Mouse (Mus musculus): ENCODE results near the gene Cdc42se2. TPM values are rescaled to one million over a fixed set of nuclear protein-coding genes. Genes with fewer than 3 reads are reported as not detected.

Cdc42se2 gene
- polyA plus RNA-seq, 1 experiment from 2014 or later = 245 TPM

GRCm38 (mm10) chr11:54774282-54775078 is 13.0 kb downstream of the Cdc42se2 start:
- Histone ChIP-seq H3K27me3 (ENCODE audit: control insufficient read depth, insufficient read depth, low read length) (no peaks in the 10 kb centered on the region), H3K4me3 (ENCODE audit: low read depth, low read length) (no peak overlapping the region), H3K9me3 (ENCODE audit: control insufficient read depth, low read length) (no peaks in the 10 kb centered on the region), H3K36me3 (ENCODE audit: control insufficient read depth, insufficient read depth, low read length) (no peaks in the 10 kb centered on the region), H3K4me2 (replicated peaks; ENCODE audit: low read depth, low read length) (no peak overlapping the region), H3K27ac (ENCODE audit: low read depth, low read length) (no peak overlapping the region), H3K9ac (ENCODE audit: low read depth, low read length) (no peak overlapping the region), H3K4me1 (replicated peaks; ENCODE audit: control insufficient read depth, insufficient read depth, low read length) (no peaks in the 10 kb centered on the region)
- WGBS = 83% methylated on average over 7 of the region's 7 CpGs
- ATAC-seq (ENCODE audit: low FRiP score) (no peak), DNase-seq (ENCODE audit: low spot score) (no peak)

GRCm38 (mm10) chr11:54771549-54771948 is 15.9 kb downstream of the Cdc42se2 start:
- no peak overlapping the region for H3K4me2 ChIP-seq (replicated peaks; ENCODE audit: low read depth, low read length)
- no peak for DNase-seq (ENCODE audit: low spot score)
- no peaks in the 10 kb centered on the region for H3K4me1 ChIP-seq (replicated peaks; ENCODE audit: control insufficient read depth, insufficient read depth, low read length)
- H3K36me3 ChIP-seq (ENCODE audit: control insufficient read depth, insufficient read depth, low read length) = no peaks in the 10 kb centered on the region
- no peaks in the 10 kb centered on the region for H3K27me3 ChIP-seq (ENCODE audit: control insufficient read depth, insufficient read depth, low read length)
- H3K9me3 ChIP-seq (ENCODE audit: control insufficient read depth, low read length) = no peaks in the 10 kb centered on the region
- H3K9ac ChIP-seq (ENCODE audit: low read depth, low read length) = no peak overlapping the region
- no peak overlapping the region for H3K27ac ChIP-seq (ENCODE audit: low read depth, low read length)
- ATAC-seq (ENCODE audit: low FRiP score) = no peak
- no peak overlapping the region for H3K4me3 ChIP-seq (ENCODE audit: low read depth, low read length)

GRCm38 (mm10) chr11:54769843-54770242 is 17.6 kb downstream of the Cdc42se2 start:
- H3K27ac ChIP-seq (ENCODE audit: low read depth, low read length) = no peak overlapping the region
- H3K4me3 ChIP-seq (ENCODE audit: low read depth, low read length) = no peak overlapping the region
- no peaks in the 10 kb centered on the region for H3K9me3 ChIP-seq (ENCODE audit: control insufficient read depth, low read length)
- no peak overlapping the region for H3K4me2 ChIP-seq (replicated peaks; ENCODE audit: low read depth, low read length)
- H3K36me3 ChIP-seq (ENCODE audit: control insufficient read depth, insufficient read depth, low read length) = no peaks in the 10 kb centered on the region
- H3K27me3 ChIP-seq (ENCODE audit: control insufficient read depth, insufficient read depth, low read length) = no peaks in the 10 kb centered on the region
- WGBS = 89% methylated on average over 5 of the region's 5 CpGs
- no peaks in the 10 kb centered on the region for H3K4me1 ChIP-seq (replicated peaks; ENCODE audit: control insufficient read depth, insufficient read depth, low read length)
- DNase-seq (ENCODE audit: low spot score) (no peak), ATAC-seq (ENCODE audit: low FRiP score) (no peak)
- no peak overlapping the region for H3K9ac ChIP-seq (ENCODE audit: low read depth, low read length)

GRCm38 (mm10) chr11:54768116-54768690 is 19.3 kb downstream of the Cdc42se2 start:
- Histone ChIP-seq H3K4me1 (replicated peaks; ENCODE audit: control insufficient read depth, insufficient read depth, low read length) (no peaks in the 10 kb centered on the region; the same call in 1 of the 2 replicates), H3K27ac (ENCODE audit: low read depth, low read length) (no peak overlapping the region), H3K9me3 (ENCODE audit: control insufficient read depth, low read length) (no peaks in the 10 kb centered on the region), H3K4me3 (ENCODE audit: low read depth, low read length) (no peak overlapping the region), H3K27me3 (ENCODE audit: control insufficient read depth, insufficient read depth, low read length) (no peaks in the 10 kb centered on the region), H3K36me3 (ENCODE audit: control insufficient read depth, insufficient read depth, low read length) (no peaks in the 10 kb centered on the region), H3K4me2 (replicated peaks; ENCODE audit: low read depth, low read length) (no peak overlapping the region), H3K9ac (ENCODE audit: low read depth, low read length) (no peak overlapping the region)
- no peak for ATAC-seq (ENCODE audit: low FRiP score)
- DNase-seq (ENCODE audit: low spot score) = no peak
- WGBS = 85% methylated on average over 3 of the region's 3 CpGs

- Histone ChIP-seq H3K9ac (ENCODE audit: low read depth, low read length) (no peak overlapping the region), H3K4me1 (replicated peaks; ENCODE audit: control insufficient read depth, insufficient read depth, low read length) (no peaks in the 10 kb centered on the region; the same call in 1 of the 2 replicates), H3K27me3 (ENCODE audit: control insufficient read depth, insufficient read depth, low read length) (no peaks in the 10 kb centered on the region), H3K27ac (ENCODE audit: low read depth, low read length) (no peak overlapping the region), H3K4me3 (ENCODE audit: low read depth, low read length) (no peak overlapping the region), H3K9me3 (ENCODE audit: control insufficient read depth, low read length) (no peaks in the 10 kb centered on the region), H3K36me3 (ENCODE audit: control insufficient read depth, insufficient read depth, low read length) (no peaks in the 10 kb centered on the region), H3K4me2 (replicated peaks; ENCODE audit: low read depth, low read length) (no peak overlapping the region)
- ATAC-seq (ENCODE audit: low FRiP score) (no peak), DNase-seq (ENCODE audit: low spot score) (no peak)
- 90% methylated on average over 1 of the region's 1 CpGs for WGBS
Observed at GRCm38 (mm10) chr11:54764759-54765158, 22.7 kb downstream of the Cdc42se2 start.

GRCm38 (mm10) chr11:54764026-54764425 is 23.4 kb downstream of the Cdc42se2 start:
- 75% methylated on average over 3 of the region's 3 CpGs for WGBS
- H3K4me1 ChIP-seq (replicated peaks; ENCODE audit: control insufficient read depth, insufficient read depth, low read length) = no peaks in the 10 kb centered on the region; the same call in 1 of the 2 replicates
- ATAC-seq (ENCODE audit: low FRiP score) (no peak), DNase-seq (ENCODE audit: low spot score) (no peak)
- H3K36me3 ChIP-seq (ENCODE audit: control insufficient read depth, insufficient read depth, low read length) = no peaks in the 10 kb centered on the region
- no peak overlapping the region for H3K4me3 ChIP-seq (ENCODE audit: low read depth, low read length)
- no peak overlapping the region for H3K4me2 ChIP-seq (replicated peaks; ENCODE audit: low read depth, low read length)
- H3K27me3 ChIP-seq (ENCODE audit: control insufficient read depth, insufficient read depth, low read length) = no peaks in the 10 kb centered on the region
- no peak overlapping the region for H3K9ac ChIP-seq (ENCODE audit: low read depth, low read length)
- H3K27ac ChIP-seq (ENCODE audit: low read depth, low read length) = no peak overlapping the region
- no peaks in the 10 kb centered on the region for H3K9me3 ChIP-seq (ENCODE audit: control insufficient read depth, low read length)

- H3K4me3 ChIP-seq (ENCODE audit: low read depth, low read length) = no peak overlapping the region
- no peak overlapping the region for H3K4me2 ChIP-seq (replicated peaks; ENCODE audit: low read depth, low read length)
- no peaks in the 10 kb centered on the region; the same call in 1 of the 2 replicates for H3K4me1 ChIP-seq (replicated peaks; ENCODE audit: control insufficient read depth, insufficient read depth, low read length)
- H3K9ac ChIP-seq (ENCODE audit: low read depth, low read length) = no peak overlapping the region
- ATAC-seq (ENCODE audit: low FRiP score) (no peak), DNase-seq (ENCODE audit: low spot score) (no peak)
- no peak overlapping the region for H3K27ac ChIP-seq (ENCODE audit: low read depth, low read length)
- WGBS = 92% methylated on average over 5 of the region's 5 CpGs
- H3K27me3 ChIP-seq (ENCODE audit: control insufficient read depth, insufficient read depth, low read length) = no peaks in the 10 kb centered on the region
- no peaks in the 10 kb centered on the region for H3K9me3 ChIP-seq (ENCODE audit: control insufficient read depth, low read length)
- H3K36me3 ChIP-seq (ENCODE audit: control insufficient read depth, insufficient read depth, low read length) = no peaks in the 10 kb centered on the region
Observed at GRCm38 (mm10) chr11:54762735-54763134, 24.7 kb downstream of the Cdc42se2 start.

GRCm38 (mm10) chr11:54757993-54758392 is 29.5 kb downstream of the Cdc42se2 start:
- Histone ChIP-seq H3K27me3 (ENCODE audit: control insufficient read depth, insufficient read depth, low read length) (no peaks in the 10 kb centered on the region), H3K9ac (ENCODE audit: low read depth, low read length) (no peak overlapping the region), H3K36me3 (ENCODE audit: control insufficient read depth, insufficient read depth, low read length) (0 out of 2 replicates have a peak, but pooled peaks cover 2% of the 10 kb centered on the region), H3K4me1 (replicated peaks; ENCODE audit: control insufficient read depth, insufficient read depth, low read length) (peaks cover 8% of the 10 kb centered on the region), H3K27ac (ENCODE audit: low read depth, low read length) (no peak overlapping the region), H3K4me2 (replicated peaks; ENCODE audit: low read depth, low read length) (no peak overlapping the region), H3K4me3 (ENCODE audit: low read depth, low read length) (no peak overlapping the region), H3K9me3 (ENCODE audit: control insufficient read depth, low read length) (no peaks in the 10 kb centered on the region)
- WGBS = 44% methylated on average over 1 of the region's 1 CpGs
- DNase-seq (ENCODE audit: low spot score) = no peak
- ATAC-seq (ENCODE audit: low FRiP score) = no peak

Data from hindbrain, embryonic 11.5 days (tissue).